Mouse (Mus musculus): ENCODE data around the gene Nrp2. TPM values are rescaled to one million over a fixed set of nuclear protein-coding genes. Genes with fewer than 3 reads are reported as not detected.

The Nrp2 gene
- 2.0 and 2.2 TPM in 2 replicates for polyA plus RNA-seq (2012; ENCODE audit: low replicate concordance)

GRCm38 (mm10) chr1:62703158-62704116 is at the start of gene Nrp2:
Gene Nrp2, plus strand, starts transcription at chr1:62703285.

All from leukemia stem cell, adult 10-12 weeks (primary cell).